Mouse (Mus musculus) thymus, adult 2 months (tissue): Measurements from ENCODE around the gene Plac1. TPM values are rescaled to one million over a fixed set of nuclear protein-coding genes. Genes with fewer than 3 reads are reported as not detected.

ENCODE experiments used
- DNase-seq: peaks from one replicate; pipeline ENCODE4 v3.0.0; 2021
- H3K27ac ChIP-seq: fragments of 200-500 bp; 2 replicates; pipeline ENCODE4 v1.5.1; 2012; ENCODE audit warnings: low read length, control low read depth; ENCODE audit not compliant: control insufficient read depth, insufficient read depth
- H3K27me3 ChIP-seq: fragments of 200-500 bp; 2 replicates; pipeline ENCODE4 v1.6.1; 2012; ENCODE audit warnings: mild to moderate bottlenecking, low read length, moderate library complexity, mixed read lengths; ENCODE audit not compliant: control insufficient read depth, insufficient read depth
- H3K36me3 ChIP-seq: fragments of 200-500 bp; 2 replicates; pipeline ENCODE4 v1.6.1; 2012; ENCODE audit warnings: mild to moderate bottlenecking, low read length, moderate library complexity; ENCODE audit not compliant: control insufficient read depth, insufficient read depth
- H3K4me1 ChIP-seq: fragments of 200-500 bp; replicated peaks from 2 replicates; pipeline ENCODE4 v1.6.1; 2012; ENCODE audit warnings: low read length; ENCODE audit not compliant: control insufficient read depth, insufficient read depth
- H3K4me3 ChIP-seq: fragments of 200-500 bp; 2 replicates; pipeline ENCODE4 v1.5.1; 2012; ENCODE audit warnings: mild to moderate bottlenecking, low read length, control low read depth, moderate library complexity; ENCODE audit not compliant: control insufficient read depth, insufficient read depth
- CTCF ChIP-seq: fragments of 200-500 bp; IDR thresholded peaks from 2 replicates; pipeline ENCODE4 v1.5.1; 2012; ENCODE audit warnings: mild to moderate bottlenecking, control low read depth, low read length, moderate library complexity, borderline replicate concordance; ENCODE audit not compliant: control insufficient read depth, poor library complexity, insufficient read depth; ENCODE audit errors: extremely low read depth
- POLR2A ChIP-seq: fragments of 200-500 bp; IDR thresholded peaks from 2 replicates; pipeline ENCODE4 v1.6.1; 2012; ENCODE audit warnings: mild to moderate bottlenecking, low read length, control low read depth, moderate library complexity; ENCODE audit not compliant: control insufficient read depth, poor library complexity, insufficient read depth; ENCODE audit errors: extremely low read depth
- WGBS: fragments of 180-500 bp; shearing (Covaris S2); methylation state at CpG from one replicate; pipeline ENCODE4 v1.1.7; 2018; 5-methylcytosine and 5-hydroxymethylcytosine counted together
- polyA plus RNA-seq: library from polyadenylated mRNA; depleted of rRNA; stranded (reverse); fragments of >200 nt; gene quantifications from 2 replicates; pipeline ENCODE4 v1.2.3, GENCODE M21; 2012

Gene Plac1
- polyA plus RNA-seq, 1 experiment, result 0.31 TPM

DNA sequence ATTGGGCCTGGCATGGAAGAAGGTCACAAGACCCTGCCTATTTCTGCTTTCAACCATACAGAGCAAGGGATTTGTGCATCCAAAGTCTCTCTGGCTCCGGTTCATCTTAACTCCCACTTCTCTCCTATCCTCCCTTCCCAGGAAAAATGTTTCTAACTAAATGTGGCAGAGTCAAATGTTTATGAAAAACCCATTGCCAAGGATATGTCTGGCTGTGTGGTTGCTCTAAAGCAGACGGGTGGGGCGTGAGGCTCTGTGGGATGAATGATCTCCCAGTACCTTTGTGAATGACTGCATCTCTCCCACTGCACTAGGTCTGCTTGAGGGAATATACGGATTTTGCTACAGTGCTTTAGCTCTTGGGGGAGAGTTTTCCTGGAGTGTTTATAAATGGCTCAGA is 193.9 kb downstream of the Plac1 start:
- Histone ChIP-seq H3K4me1 (peaks cover 9% of the 10 kb centered on the region), H3K4me3 (no peak overlapping the region), H3K27ac (no peak overlapping the region), H3K27me3 (no peaks in the 10 kb centered on the region), H3K36me3 (no peaks in the 10 kb centered on the region)
- DNase-seq, result no peak
- 94% methylated on average over 4 of the region's 4 CpGs for WGBS
- no peak for TF ChIP-seq POLR2A
- no peak for TF ChIP-seq CTCF

DNA sequence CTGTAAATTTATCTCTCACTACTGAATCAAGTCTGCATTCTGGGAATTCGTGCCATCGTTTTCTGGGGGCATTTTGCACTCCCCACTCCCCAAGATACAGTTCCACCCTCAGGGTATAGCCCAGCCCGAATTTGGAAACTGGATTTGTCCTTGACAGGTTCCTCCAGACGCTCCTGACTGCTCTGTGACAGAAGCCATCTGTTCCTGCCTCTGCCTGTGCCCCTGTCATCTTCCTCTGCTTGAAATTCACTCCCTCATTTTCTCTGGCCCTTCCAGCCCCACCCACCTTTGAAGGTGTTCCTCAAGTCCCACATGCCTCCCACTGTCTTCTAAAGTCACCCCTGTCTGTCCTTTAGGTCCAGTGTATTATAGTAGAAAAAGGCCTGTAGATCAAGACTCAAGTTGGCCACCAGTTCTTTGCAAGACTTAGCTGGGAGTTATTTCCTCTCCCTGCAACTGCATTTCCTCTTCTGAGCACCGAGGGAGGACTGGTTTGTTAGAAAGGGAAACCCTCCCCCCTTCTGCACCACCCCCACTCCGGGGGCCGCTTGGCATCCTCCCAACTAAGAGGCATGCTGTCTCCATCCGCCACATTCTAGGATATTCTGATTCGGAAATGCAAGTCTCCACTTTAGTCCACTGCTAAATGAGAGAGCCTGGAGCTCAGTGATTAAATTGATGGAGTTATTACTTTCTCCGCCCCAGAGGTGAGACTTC is 194.6 kb downstream of the Plac1 start:
- Histone ChIP-seq H3K27me3 (no peaks in the 10 kb centered on the region), H3K4me3 (no peak overlapping the region), H3K4me1 (peaks cover 7% of the 10 kb centered on the region), H3K27ac (peak overlapping the region; percentile 66), H3K36me3 (no peaks in the 10 kb centered on the region)
- WGBS, result 28% methylated on average over 10 of the region's 10 CpGs
- DNase-seq, result peak; percentile 22
- no peak for TF ChIP-seq POLR2A
- no peak for TF ChIP-seq CTCF

DNA sequence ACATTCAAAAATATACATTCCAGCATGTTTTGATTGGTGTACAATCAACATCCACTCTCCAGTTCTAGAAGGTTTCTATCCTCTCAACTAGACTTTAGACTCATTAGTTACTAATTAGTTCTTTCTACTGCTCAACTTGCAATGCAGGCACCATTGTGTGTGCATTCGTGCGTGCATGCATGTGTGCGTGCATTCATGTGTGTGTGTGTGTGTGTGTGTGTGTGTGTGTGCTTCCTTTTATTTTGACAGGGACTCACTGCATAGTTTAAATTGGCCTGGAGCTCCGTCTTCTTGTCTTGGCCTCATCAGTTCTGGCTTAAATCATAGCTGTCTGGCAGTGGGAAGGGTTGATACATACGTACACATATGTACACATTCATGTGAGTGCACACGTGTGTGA is 198.9 kb downstream of the Plac1 start:
- TF ChIP-seq POLR2A (no peak), CTCF (no peak)
- no peaks in the 10 kb centered on the region for H3K36me3 ChIP-seq
- DNase-seq, result no peak
- WGBS, result 92% methylated on average over 6 of the region's 6 CpGs
- no peak overlapping the region for H3K27ac ChIP-seq
- H3K4me1 ChIP-seq, result peaks cover 4% of the 10 kb centered on the region
- H3K4me3 ChIP-seq, result no peak overlapping the region
- no peaks in the 10 kb centered on the region for H3K27me3 ChIP-seq

DNA sequence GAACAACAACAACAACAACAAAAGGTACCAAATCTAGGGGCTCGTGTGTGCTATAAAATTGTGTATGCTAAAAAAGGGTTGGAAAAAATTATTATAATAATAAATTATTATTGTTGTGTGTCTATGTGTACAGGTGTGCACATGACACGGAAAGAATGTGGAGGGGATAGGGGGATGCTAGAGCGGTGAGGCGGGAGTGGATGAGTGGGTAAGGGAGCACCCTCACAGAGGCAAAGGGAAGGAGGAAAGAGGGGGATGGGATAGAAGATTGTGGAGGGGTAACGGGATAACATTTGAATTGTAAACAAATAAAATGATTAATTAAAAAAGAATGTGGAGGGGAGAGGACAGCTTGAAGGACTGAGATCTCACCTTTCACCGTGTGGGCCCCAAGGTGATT is 199.8 kb downstream of the Plac1 start:
- Histone ChIP-seq H3K4me3 (no peak overlapping the region), H3K27ac (no peak overlapping the region), H3K4me1 (peaks cover 1% of the 10 kb centered on the region), H3K36me3 (no peaks in the 10 kb centered on the region), H3K27me3 (no peaks in the 10 kb centered on the region)
- DNase-seq, result no peak
- TF ChIP-seq CTCF (no peak), POLR2A (no peak)
- 95% methylated on average over 6 of the region's 6 CpGs for WGBS

DNA sequence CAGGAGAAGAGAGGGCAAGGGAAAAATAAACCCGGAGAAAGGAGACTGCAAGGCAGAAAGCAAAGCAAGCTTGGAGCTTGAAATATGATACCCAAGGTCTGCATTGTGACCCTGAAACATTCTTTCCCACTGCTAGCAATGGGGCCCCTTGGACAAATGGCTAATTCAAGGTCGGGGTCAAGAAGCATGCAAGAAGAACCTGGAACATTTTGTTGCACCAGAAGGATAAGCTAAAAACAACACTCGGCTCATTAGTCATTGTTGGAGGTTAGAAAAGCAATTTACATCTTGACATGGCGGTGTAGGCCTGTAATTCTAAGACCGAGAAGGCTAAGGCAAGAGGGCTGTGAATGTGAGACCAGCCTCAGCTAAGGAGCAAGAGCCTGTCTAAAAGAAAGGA is 200.3 kb downstream of the Plac1 start:
- whole genome bisulfite sequencing, result 94% methylated on average over 5 of the region's 5 CpGs
- no peak for DNase-seq
- no peaks in the 10 kb centered on the region for H3K27me3 ChIP-seq

DNA sequence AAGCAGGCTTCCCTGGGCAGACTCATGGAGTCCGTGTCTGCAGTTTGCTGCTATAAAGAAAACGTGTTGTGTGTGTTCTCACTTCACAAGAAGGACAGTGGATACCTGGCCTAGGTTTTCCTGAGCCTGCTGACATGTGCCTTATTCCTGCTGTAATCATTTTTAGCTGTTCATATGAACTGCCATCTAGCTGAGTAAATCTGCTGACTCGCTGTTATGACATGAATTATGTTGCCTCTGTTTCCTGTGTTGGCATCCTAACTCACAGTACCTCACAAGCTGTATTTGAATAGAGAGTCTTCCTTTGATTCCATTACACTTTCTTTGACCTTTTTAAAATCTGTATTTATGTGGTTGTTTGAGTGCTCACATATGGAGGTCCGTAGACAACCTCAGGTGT is 201.7 kb downstream of the Plac1 start:
- Histone ChIP-seq H3K27me3 (no peaks in the 10 kb centered on the region), H3K36me3 (no peaks in the 10 kb centered on the region), H3K27ac (no peak overlapping the region), H3K4me1 (no peaks in the 10 kb centered on the region; the same call in none of the 2 replicates), H3K4me3 (no peak overlapping the region)
- no peak for DNase-seq
- TF ChIP-seq POLR2A (no peak), CTCF (no peak)
- 69% methylated on average over 4 of the region's 4 CpGs for WGBS

More for the DNA sequence above, 200.3 kb downstream of the Plac1 start:
- Histone ChIP-seq H3K27ac (no peak overlapping the region), H3K36me3 (no peaks in the 10 kb centered on the region), H3K4me1 (no peaks in the 10 kb centered on the region; the same call in 1 of the 2 replicates), H3K4me3 (no peak overlapping the region)
- TF ChIP-seq CTCF (no peak), POLR2A (no peak)
